Mouse (Mus musculus): ENCODE results near the gene Klf15.

The Klf15 gene

DNA sequence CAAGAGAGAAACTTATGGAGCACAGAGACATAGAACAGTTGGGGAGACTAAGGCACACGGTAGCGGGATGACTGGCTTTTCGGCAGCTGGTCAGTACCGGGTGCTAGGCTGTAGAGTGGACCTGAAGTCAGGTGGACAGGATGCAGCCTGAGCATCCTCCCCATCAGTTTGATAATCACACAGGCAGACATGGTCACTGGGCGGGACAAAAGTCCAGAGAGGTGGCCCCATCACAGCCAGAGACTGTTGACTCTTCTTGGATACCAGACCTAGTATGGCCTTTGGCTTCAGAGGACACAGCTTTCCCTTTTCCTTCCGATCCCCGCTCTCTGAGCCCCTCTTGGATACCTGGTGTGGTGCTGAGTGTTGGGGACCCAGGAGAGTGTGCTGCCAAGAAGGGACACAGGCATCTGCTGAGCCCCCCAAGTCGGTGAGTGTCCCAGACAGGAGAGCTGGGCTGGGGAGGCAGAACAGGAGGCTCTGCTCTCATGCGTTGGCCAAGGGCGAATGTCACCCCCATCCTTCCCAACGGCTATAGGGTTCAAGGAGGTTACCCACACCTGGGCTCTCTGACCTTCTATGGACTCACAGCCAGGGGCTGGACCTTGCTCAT is 2.8 kb downstream of the Klf15 start:
- no peak for DNase-seq

DNA sequence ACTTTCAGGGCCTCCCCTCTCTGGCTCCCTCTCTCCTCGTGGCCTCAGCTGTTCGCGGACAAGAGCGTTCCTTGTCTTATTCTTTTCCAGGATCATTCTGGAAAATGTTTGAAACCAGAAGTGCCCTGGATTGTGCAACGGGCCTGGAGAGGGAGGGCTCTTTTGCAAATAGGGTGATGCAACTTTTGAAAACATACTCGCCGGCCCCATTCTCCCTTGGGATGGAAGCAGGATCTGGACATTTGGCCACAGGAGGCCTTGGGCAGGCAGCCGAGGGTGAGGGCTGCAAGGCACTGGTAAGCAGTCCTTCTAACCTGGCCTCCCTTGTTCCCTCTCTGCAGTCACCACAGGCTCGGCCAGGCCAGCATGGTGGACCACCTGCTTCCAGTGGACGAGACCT is 3.7 kb downstream of the Klf15 start:
- no peak for DNase-seq

DNA sequence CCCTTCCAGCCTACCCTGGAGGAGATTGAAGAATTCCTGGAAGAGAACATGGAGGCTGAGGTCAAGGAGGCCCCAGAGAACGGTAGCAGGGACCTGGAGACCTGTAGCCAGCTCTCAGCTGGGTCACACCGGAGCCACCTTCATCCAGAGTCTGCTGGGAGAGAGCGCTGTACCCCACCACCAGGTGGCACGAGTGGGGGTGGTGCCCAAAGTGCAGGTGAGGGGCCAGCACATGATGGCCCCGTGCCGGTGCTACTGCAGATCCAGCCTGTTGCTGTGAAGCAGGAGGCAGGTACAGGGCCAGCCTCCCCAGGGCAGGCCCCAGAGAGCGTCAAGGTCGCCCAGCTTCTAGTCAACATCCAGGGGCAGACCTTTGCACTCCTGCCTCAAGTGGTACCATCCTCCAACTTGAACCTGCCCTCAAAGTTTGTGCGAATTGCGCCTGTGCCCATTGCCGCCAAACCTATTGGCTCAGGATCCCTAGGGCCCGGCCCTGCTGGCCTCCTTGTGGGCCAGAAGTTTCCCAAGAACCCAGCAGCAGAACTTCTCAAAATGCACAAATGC is 4.6 kb downstream of the Klf15 start:
- no peak for DNase-seq

DNA sequence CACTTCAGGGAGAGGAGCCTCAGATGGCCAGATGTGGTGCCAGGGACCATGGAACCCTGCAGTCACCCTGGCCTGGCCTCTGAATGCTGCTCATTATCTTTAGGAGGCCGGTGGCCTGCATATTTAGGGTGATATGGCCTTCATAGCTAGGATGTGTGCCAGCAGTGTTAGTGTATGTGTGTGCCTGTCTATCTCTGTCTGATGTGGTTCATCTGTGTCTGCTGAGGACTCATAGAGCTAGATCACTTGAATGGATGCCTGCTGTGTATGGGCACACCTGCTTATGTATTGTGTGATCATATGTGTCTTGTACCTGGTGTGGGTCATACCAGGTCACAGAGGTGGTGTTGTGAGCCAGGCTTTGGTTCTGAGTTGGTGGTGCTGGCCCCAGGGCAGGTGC is 5.8 kb downstream of the Klf15 start:
- DNase-seq = no peak

DNA sequence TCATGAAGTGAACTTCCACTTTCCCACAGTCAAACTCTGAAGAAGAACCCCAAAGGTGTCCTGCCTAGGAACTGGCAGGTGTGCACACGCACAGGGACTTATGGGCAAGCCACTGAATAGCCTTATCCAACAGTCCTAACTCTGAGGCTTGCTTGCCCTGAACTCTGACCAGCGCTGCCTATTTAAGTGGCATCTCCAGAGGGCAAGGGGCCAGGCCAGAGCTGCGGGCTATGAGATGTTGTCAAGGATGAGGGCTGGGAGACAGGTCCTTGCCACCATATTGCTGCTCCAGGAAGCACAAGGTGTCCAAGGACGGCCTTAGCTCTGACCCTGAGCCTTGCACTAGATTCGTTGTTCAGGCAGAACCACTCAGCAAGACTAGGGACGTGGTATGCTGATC is 6.7 kb downstream of the Klf15 start:
- no peak for DNase-seq

DNA sequence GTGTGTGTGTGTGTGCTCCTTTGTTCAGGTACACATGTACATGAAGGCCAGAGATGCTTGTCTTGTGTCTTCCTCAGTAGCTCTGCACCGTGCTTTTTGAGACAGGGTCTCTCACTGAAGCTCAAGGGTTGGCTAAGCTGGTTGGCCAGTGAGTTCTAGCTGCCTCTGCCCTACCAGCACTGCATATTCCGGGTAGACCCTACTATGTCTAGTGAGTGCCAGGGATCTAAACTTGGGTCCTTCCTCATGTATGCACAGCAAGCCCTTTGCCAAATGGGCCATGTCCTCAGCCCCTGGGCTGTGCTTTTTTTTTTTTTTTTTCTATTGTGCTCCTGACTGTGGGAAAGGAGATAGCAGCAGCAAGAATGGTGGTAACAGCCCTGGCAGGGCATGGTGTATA is 7.9 kb downstream of the Klf15 start:
- DNase-seq = no peak

DNA sequence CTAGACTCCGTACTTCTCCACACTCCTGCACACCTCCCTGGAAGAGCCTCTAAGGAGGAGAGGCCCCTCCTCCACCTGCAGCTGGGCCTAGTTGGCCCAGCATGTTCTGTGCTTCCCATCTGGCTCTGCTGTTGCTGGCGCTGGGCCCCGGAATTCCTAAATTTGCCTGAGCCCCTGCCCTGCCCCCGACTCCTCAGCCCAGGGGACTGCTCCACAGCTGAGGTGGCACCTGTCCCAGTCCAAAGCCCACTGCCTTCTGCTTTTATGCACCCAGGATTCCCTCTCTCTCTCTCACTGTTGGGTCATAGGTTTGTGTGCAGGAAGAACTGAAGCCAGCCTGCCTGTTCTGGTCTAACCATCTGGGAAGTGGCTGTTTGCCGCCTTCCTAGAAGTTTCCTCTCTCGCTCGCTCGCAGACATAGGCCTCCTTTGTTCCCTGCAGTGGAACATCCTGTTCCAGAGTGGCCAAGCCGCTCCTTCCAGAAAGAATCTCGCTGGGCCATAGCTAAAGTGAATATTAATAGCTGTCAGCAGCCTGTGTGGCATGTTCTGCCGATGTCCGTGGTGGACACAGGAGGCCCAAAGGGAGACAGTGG is 8.7 kb downstream of the Klf15 start:
- peak; percentile 70 for DNase-seq

DNA sequence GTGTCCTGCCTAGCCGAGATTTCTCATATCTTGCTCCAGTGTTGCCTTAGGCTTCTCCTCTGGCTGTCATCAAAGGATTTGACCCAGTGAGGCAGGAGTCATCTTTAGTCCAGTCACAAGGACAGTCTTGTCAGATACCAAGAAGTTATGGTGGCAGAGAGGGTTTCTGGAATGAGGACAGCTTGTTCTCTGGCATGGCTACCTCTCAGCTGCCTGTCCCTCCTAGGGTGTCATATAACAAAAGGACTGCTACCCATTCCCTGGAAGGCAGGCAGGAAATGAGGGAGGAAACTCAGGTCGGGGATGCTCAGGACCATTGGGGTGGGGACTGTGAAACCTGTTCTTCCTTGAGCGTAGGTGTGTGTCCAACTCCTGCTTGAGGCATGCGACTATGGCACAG is 9.7 kb downstream of the Klf15 start:
- DNase-seq = no peak

DNA sequence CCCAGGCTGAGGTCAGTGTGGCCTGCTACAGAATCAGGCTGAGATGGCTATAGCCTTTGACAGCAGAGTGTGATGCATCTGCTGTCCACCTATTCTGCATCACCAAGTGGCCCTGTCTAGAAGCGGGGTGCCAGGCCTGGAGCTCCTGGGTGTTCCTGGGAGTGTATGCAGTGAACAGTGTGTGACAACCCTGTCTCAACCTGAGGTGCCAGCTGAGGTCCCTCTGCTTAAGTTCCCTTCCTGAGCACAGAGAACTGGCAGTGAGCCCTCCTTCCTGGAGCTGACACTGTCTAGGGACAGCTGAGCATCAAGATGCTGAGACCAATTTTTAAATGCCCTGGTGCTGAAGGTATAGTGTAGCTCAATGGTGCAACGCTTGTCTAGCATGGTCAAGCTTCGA is 10.3 kb downstream of the Klf15 start:
- DNase-seq = no peak

DNA sequence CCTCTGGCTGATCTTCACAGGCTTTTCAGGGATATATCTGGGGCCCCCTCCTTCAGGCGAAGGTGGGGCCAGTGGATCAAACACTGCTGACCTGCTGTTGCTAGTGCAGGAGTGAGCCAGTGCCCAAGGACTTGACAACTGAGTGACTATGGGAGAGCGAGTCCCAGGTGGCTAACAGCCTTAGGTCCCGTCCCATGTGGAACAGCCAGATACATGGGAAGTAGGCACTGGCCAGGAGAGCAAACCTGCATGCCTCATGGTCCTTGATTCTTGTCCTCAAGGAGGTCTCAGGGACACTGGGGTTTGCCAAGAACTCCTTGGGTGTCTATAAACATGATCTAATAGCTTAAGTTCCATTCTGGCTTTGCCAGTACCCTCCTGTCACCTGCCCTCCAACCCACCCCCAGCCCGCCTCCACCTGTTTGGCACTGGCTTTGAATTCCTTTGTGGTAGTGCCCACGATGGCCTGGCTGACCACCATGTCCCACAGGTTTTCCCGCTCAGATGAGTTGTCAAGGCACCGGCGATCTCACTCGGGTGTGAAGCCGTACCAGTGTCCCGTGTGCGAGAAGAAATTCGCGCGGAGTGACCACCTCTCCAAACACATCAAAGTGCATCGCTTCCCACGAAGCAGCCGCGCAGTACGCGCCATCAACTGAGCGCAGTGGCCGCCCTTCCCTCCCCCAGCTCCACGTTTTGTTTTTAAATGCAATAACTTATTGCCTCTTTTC is 11.4 kb downstream of the Klf15 start:
- DNase-seq = no peak

DNA sequence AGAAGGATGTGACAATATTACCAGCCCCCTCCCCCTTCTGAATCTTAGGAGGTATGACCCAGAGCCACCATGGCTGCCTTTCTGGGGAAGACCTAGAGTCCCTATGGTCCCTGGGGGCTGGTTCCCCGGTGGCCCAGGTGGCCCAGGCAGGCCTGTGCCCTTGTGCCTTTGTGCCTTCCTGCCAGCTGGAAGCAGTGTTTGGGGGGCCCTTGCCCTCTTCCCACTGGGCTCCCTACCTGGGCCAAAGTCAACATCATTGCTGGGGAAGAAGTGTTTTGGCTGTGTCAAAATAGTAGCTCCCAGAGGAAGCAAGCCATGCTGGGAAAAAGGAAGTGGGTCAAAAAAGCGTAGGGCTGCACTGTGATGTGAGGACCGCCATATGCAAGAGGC is 12.0 kb downstream of the Klf15 start:
- DNase-seq = no peak

DNA sequence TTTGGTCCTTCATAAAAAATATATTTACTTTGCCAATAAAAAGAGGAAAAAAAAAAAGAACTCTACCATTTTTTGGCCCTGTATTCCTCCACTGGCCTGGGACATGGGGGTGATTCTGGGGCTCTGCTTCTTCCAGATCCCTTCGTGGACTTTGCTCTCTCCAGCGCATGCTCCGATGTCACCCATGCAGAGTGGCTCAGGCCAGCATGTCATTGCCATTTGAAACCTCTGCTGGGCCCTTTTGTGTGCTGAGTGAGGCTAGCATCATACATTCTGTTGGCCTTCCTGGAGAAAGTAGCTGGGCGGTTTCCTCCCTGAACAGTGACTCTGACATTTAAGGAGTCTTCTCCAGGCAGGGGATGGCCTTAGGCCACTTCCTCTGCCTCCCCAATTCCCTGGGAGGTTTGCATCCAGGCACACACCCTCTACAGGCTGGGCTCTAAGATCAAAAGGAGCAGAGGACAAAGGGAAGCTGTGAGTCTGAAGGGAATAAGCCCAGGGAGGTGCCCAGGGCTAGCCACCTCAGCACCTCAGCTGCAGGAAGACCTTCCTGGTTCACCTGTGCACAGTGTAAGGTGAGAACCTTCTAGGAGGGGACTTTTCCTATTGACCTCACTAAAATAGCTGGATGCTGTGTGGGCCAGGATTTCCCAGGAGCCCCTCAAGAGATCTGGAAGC is 12.9 kb downstream of the Klf15 start:
- no peak for DNase-seq

DNA sequence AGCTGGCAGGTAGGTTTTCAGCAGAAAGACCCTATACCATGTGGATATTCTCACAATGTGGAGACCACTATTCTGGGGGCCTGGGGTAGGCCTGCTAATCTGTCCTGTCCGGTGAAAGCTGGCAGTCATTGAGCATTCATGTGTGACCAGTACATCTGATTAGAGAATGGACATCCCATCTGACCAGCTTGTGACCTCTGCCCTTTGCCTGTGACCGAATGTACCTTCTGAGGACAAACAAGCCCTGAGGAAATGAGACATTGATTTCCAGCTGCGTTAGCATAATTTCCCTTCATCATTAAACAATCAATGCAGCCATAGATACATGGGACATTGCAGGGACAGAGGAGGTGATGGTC is 13.5 kb downstream of the Klf15 start:
- DNase-seq = no peak

DNA sequence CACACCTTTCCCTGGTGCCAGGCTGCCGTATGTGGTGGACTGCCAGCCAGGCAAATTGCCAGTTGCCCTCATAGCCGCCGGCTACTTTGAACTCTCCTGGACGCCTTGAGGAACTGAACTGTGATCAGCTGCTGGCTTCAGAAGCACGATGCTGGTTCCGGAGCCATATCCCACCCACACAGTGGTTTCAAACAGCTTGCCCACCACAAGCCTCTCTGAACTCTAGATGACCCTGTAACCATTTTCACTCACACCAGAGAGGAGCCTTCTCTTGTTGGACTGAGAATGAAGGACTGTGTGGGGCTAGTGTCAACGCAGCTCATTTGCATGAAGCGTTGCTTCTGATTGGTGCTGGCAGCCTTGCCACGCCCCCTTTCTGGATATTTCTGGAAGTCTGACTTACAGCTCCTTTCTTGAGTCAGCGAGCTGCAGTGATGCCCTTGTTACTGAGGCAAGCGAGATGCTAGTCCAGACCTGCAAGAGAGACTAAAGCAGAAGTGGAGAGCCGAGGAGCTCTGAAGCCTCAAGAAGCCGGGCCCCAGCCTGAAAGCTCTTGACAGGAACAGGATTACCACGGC is 14.7 kb downstream of the Klf15 start:
- no peak for DNase-seq

DNA sequence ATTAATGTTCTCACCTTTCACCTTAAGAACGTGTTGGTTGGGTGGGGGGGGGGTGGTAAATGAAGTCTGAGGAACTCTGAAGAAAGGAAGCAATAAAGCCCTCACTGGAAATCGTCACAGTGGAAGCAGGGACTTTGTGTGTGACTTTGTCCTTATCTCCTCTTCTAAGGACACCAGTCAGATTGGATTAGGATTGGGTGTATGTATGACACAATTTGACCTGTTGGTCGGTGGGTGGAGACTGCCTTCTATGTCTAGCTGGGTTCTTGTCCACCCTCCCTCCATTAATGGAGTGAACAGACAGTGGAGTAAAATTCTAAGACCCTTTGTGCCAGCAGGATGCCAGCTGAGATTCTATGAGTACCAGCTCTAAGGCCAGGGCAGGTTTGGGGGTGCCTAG is 21.9 kb downstream of the Klf15 start:
- DNase-seq = no peak

DNA sequence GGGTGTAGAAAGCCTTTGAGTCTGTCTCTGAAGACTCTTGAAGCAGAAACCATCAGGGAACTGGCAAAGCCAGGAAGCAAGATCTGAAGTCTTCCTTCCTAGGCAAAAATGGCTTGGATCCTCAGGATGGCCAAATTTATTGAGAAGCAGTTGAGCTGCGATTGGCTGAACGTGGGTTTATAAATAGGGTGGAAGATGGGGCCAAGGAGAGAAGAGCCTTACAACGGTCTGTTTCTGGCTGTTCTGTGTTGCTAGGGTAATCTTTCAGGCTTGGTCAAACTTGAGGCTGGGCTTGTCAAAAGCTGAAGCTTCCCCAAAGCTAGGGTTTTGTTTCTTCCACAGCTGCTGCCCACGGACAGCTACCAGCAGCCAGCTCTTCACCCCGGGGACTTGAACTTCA is 22.5 kb downstream of the Klf15 start:
- DNase-seq = no peak

DNA sequence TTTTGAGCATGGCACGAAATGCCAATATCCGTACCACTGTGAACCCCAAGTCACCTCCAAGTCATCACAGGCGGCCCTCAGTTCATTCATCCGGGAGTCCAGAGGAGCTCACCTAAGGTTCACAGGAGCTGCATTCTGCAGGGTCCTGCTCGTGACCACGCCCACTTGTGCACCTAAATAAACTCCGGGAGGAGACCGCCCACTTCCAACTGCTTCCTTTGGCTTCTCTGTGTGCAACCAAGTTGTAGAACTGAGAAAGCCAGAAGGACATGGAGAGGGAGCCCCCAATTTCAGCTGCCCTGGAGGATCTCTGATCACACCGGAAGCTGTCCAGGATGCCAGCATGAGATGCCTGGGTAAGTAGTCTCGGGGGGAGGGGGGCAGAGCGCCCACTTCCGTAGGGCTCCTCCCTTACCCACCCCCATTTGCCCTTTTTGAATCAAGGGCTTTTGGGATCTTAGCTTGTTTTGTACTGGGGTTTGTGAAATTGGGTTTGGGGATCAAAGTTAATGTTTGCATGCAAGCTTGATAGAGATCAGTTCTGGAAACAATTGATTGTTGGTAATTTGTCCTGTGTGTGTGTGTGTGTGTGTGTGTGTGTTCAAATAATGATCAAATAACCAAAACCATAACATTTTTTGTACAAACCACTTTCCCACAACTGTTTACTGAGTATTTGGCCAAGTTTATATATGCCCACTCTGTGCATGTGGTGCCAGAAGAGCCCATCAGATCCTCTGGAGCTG is 24.0 kb downstream of the Klf15 start, which contains the start of gene Aldh1l1:
Gene Aldh1l1, plus strand, starts transcription at position 252 of the 746 bp plus-strand sequence.
- DNase-seq = no peak

DNA sequence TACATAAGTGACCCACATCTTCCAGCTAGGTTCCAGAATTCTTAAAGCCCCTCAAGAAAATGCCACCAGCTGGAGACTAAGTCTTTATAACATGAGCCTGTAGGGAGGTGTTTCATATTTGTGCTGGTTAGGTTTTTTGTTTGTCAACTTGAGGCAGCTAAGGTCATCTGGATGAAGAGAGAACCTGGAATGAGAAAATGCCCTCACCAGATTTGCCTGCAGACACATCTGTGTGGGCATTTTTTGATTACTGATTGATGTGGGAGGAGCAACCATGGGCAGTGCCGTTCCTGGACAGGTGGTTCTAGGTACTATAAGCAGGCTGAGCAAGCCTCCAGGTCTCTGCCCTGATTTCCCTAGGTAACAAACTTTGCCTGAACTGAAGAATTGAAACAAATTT is 25.2 kb downstream of the Klf15 start:
- DNase-seq = no peak

DNA sequence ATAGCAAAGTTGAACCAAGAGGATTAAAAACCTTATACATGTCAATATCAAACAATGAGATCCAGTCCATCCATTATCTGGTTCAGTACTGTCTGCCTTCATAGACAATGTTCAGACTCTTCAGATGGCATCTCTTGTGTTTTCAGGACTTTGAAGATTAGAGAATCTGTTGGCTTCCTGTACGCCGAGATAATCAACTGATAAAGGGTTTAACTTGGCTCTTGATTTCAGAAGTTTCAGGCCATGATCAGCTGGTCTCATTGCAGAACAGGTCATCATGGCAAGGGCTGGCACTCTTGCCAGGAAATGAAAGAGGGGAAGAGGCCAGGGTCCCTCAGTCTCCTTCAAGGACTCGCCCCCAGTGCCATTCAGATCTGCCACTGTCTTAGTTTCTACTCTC is 27.2 kb downstream of the Klf15 start:
- DNase-seq = no peak

DNA sequence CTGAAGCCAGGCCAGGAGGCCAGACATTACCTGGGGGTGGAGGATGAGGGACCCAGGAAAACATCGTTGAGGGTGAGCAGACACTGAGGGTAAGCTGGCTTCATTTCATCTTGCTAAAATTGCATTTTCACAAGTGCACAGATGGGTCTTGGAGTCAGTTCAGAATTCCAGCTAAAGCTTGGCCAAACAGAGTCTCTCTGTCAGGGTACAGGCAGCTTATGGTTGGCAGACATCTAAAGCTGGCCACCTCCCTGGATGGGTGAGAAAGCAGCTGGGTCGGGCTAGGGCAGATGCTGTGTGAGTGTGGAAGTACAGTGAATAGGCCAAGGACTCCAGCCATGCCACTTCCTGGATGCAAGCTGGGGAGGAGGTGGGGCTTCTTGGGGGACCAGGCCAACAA is 28.6 kb downstream of the Klf15 start:
- DNase-seq = peak; percentile 52

DNA sequence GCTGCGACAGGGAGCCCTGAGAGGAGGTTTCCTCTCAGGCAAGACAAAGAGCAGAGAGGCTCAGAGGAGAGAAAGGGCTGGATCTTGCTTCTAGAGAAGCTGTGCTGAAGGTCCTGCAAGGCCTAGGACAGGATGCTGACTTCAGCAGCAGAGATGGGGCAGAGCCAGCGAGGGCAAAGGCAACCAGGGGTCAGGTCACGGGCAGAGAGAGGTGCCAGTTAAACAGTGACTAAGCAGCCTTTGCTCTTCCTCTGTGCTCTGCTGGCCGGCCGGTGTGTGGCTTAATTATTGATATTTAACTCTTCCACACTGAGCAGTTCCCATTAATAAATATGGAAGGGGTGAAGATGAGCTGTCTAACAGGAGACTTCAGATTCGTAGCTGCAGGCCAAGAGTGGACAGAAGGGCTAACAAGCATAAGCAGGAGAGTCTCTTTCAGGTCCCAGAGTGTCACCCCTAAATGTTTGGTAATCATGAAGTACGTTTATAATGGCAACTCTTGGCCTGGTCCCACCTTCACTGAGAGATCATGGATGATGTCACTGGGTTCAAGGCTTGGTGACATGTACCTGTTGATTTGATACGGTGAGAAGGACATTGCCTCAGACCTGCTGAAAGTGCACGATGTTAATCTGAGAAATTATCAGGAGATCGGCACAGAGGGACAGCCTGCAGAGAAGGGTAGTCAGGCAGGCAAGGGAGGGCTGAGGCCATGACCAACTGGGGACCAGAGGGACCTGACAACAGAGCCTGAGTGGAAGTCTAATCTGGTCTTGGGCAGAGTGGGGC is 29.8 kb downstream of the Klf15 start:
- no peak for DNase-seq

DNA sequence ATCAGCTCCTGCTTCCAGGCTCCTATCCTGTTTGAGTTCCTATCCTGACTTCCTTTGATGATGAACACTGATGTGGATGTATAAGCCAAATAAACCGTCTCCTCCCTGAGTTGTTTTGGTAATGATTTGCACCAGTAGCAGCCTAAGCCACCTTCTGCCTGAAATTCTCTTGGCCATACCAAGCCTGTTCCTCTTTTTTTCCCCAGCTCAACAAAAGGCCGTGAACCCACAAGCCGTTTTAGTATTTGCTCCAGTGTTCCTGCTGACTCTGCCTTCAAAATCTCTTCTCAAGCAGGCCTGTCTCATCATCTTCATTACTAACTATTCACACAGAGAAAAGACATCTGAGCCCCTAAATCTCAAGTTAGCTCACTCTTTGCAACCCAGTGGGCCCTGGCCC is 31.8 kb downstream of the Klf15 start:
- no peak for DNase-seq

Measured in layer of hippocampus, adult 9-11 months (tissue).